Mouse (Mus musculus) megakaryocyte progenitor cell, adult 5-6 weeks (primary cell): Measurements from ENCODE around the gene Atp8b5. TPM values are rescaled to one million over a fixed set of nuclear protein-coding genes. Genes with fewer than 3 reads are reported as not detected.

Source experiments
- ATAC-seq: replicated peaks from 2 replicates; pipeline ENCODE4 v1.8.0; 2016; ENCODE audit warnings: mild to moderate bottlenecking, moderate TSS enrichment, inconsistent platforms; ENCODE audit not compliant: poor library complexity
- total RNA-seq, 2 experiments: library from RNA; stranded (forward) in 1 of 2; stranded (reverse) in 1 of 2; fragments of 157-497, 149-512 nt in 1 of 2; fragments of 200-1000 nt in 1 of 2; gene quantifications; 2 replicates each; pipeline versions ENCODE4 v1.2.3 to v1.2.4; 2015 to 2017

Gene Atp8b5
- total RNA-seq, 2 experiments from 2014 or later: 0.04 to 0.15 TPM

- ATAC-seq: 0 out of 2 replicates have a peak, but pooled peaks have one; percentile 34
These were observed 54.6 kb downstream of the Atp8b5 start for GRCm38 (mm10) chr4:43321536-43321935.

GRCm38 (mm10) chr4:43322336-43322735, 55.4 kb downstream of the Atp8b5 start:
- ATAC-seq: no peak

- ATAC-seq: no peak
These were observed 60.2 kb downstream of the Atp8b5 start for GRCm38 (mm10) chr4:43327118-43327517.

GRCm38 (mm10) chr4:43334771-43335170, 67.8 kb downstream of the Atp8b5 start:
- ATAC-seq: no peak

GRCm38 (mm10) chr4:43336176-43336575, 69.2 kb downstream of the Atp8b5 start:
- ATAC-seq: no peak

- ATAC-seq: no peak
These were observed 73.3 kb downstream of the Atp8b5 start for GRCm38 (mm10) chr4:43340096-43340804.

GRCm38 (mm10) chr4:43341276-43341891, 74.4 kb downstream of the Atp8b5 start:
- ATAC-seq: no peak

- ATAC-seq: no peak
These were observed 75.5 kb downstream of the Atp8b5 start for GRCm38 (mm10) chr4:43342443-43342842.

- no peak for ATAC-seq
These were observed 78.0 kb downstream of the Atp8b5 start for GRCm38 (mm10) chr4:43344932-43345331.

- no peak for ATAC-seq
These were observed 82.2 kb downstream of the Atp8b5 start for GRCm38 (mm10) chr4:43349206-43349605.

- ATAC-seq: no peak
These were observed 83.1 kb downstream of the Atp8b5 start for GRCm38 (mm10) chr4:43350038-43350560.

- ATAC-seq: no peak
These were observed 86.7 kb downstream of the Atp8b5 start for GRCm38 (mm10) chr4:43353662-43354061.

GRCm38 (mm10) chr4:43364914-43365560, 98.1 kb downstream of the Atp8b5 start:
- peak; percentile 78 for ATAC-seq

- ATAC-seq: no peak
These were observed 100.3 kb downstream of the Atp8b5 start for GRCm38 (mm10) chr4:43367295-43367694.

- peak; percentile 53; the same call in 1 of the 2 replicates for ATAC-seq
These were observed 100.8 kb downstream of the Atp8b5 start for GRCm38 (mm10) chr4:43367787-43368186.

- no peak for ATAC-seq
These were observed 104.4 kb downstream of the Atp8b5 start for GRCm38 (mm10) chr4:43371406-43371805.

GRCm38 (mm10) chr4:43372155-43372554, 105.2 kb downstream of the Atp8b5 start:
- ATAC-seq: peak; percentile 27; the same call in 1 of the 2 replicates

GRCm38 (mm10) chr4:43374266-43374665, 107.3 kb downstream of the Atp8b5 start:
- ATAC-seq: no peak

- ATAC-seq: no peak
These were observed 112.6 kb downstream of the Atp8b5 start for GRCm38 (mm10) chr4:43379601-43380000.

- ATAC-seq: no peak
These were observed 114.0 kb downstream of the Atp8b5 start for GRCm38 (mm10) chr4:43380951-43381350.

- peak; percentile 80 for ATAC-seq
These were observed 114.6 kb downstream of the Atp8b5 start, which contains the start of gene Rusc2 for GRCm38 (mm10) chr4:43381408-43382154. TSS of gene Rusc2 (plus strand) at chr4:43381979.
